Mouse (Mus musculus): ENCODE results near the gene Ubl7.

Gene Ubl7

GRCm38 (mm10) chr9:57967237-57967960, 56.6 kb downstream of the Ubl7 start:
- DNase-seq (ENCODE audit: low spot score in 2 of 2): no peak

GRCm38 (mm10) chr9:57968166-57968771, 57.5 kb downstream of the Ubl7 start:
- DNase-seq (ENCODE audit: low spot score in 2 of 2): no peak

GRCm38 (mm10) chr9:57968783-57969542, 58.2 kb downstream of the Ubl7 start:
- no peak for DNase-seq (ENCODE audit: low spot score in 2 of 2)

DNA sequence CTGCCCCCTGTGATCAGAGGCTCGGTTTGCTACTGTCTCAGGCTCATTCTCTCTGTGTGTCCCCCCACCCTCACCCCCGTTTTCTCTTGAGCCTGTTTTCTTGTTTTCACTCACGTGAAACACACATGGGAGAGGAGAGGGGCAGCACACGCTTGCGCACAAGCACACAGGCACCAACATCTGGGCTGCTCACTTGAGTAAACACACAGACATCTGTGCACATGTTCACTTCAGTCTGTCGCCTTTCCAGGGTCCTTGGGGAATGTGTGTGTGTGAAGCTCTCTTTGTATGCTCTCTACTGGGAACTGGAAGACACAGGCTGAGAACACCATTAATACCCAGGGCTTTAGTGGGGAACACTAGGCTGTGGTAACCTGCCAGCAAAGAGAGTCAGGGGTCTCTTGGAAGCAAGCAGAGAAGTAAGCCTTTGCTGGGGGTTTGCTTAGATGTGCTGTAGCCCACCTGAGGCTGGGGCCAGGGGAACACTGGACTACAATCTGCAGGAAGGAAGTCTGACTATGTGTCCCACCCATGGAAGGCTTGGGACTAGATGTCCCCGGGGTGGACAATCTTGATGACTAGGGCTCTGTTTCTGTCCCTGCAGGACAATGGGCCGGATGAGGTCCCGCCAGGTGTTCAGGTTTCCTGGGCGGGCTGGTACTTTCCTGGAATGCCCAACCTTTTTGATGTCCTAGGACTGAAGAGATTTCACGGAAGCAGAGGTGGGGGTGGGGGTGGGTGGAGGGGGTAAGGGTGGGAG, 59.1 kb downstream of the Ubl7 start:
- DNase-seq (ENCODE audit: low spot score in 2 of 2): no peak

GRCm38 (mm10) chr9:57971413-57971812, 60.6 kb downstream of the Ubl7 start:
- DNase-seq (ENCODE audit: low spot score in 2 of 2): no peak

DNA sequence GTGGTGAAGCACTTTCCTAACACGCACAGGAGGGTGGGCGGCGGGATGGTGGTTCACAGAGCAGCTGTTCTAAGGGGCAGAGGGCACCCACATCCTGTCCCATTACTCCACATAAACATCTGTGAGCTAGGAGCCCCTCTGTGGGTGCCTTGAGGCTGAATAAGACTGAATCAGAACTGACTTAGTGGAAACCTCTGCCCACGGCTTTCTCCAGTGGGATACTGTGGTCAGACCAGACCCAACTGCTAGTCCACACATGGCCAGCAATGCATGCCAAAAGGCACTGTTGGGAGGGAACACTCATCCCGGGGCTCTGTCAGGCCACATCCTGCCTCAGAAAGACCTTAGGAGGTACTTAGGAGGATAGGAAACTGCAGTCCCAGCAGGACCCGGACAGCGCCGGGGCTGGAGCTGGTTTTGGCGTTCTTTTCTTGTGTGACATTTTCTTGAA, 61.4 kb downstream of the Ubl7 start:
- DNase-seq (ENCODE audit: low spot score in 2 of 2): no peak

DNA sequence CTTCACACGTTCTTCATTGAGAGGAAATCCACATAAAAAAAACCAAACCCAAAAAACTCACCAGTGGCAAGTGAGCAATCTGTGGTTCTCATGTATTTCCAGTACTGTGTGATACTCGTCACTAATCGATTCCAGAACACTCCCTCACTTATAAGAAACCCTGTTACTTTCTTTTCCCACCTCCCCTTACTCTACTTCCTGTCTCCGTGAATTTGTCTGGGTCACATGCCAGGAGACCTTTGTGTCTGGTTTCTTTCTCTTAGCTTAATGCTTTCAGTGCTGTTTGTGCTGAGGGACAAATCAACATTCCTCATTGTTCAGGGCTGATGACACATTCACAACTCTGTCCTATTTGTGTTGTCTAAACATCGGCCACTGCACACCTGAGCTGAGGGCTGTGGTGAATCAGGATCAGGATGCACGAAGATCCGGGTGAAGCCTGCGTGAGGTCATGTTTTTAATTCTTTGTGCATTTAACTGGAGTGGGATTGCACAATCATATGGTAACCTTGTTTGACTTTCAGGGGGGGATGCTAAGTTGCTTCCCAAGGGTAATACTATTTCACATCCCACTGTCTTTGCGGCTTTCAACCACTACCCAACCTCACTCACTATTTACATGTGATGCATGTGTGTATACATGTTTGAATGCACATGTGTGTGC, 62.1 kb downstream of the Ubl7 start:
- peak in 1 of 2 experiments; percentile 27 for DNase-seq (ENCODE audit: low spot score in 2 of 2)

GRCm38 (mm10) chr9:57973440-57974066, 62.8 kb downstream of the Ubl7 start:
- DNase-seq (ENCODE audit: low spot score in 2 of 2): peak in 1 of 2 experiments; percentile 44

- DNase-seq (ENCODE audit: low spot score in 2 of 2): no peak
These were observed 63.4 kb downstream of the Ubl7 start for GRCm38 (mm10) chr9:57974221-57974620.

DNA sequence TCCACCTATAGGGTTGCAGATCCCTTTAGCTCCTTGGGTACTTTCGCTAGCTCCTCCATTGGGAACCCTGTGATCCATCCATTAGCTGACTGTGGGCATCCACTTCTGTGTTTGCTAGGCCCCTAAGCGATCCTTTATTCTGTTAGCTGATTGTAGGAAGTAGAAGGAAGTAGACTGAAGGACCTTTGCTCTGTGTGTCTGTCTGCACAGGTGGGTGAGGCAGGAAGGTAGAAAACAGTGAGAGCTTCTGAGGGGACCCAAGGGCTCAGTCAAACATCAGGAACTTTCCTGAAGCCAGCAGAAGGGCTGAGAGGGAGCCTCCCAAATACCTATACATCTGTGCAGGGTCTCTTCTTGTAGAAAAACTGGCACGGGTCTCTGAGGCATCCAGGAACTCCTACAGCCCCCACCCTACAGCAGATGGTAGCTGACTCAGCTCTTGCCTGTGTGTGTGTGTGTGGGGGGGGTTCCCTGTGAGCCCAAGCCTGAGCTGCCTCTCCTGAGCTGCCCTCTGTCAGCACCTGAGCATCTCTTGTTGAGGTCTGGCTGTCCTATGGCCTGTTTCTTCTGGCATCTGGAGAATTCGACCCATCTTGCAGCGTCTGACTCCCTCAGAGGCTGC, 64.5 kb downstream of the Ubl7 start:
- no peak for DNase-seq (ENCODE audit: low spot score in 2 of 2)

DNA sequence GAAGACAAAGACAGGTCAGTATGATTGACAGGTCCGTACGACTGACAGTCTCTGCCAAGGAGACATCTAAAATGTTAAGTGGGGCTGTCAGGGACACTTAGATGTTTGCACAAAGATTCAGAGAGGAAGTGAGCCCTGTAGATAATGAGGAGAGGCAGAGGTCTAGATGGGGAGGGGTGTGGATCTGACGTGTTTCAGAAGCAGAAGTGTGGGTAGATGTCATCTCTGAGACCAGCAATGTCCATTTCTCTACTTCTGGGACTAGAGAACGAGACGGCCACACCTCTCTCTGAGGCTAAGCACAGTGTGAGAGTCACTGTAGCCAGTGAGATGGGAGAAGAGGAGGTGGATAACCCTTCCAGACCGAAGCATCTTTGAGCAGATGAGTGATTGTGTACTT, 67.2 kb downstream of the Ubl7 start:
- DNase-seq (ENCODE audit: low spot score in 2 of 2): no peak

DNA sequence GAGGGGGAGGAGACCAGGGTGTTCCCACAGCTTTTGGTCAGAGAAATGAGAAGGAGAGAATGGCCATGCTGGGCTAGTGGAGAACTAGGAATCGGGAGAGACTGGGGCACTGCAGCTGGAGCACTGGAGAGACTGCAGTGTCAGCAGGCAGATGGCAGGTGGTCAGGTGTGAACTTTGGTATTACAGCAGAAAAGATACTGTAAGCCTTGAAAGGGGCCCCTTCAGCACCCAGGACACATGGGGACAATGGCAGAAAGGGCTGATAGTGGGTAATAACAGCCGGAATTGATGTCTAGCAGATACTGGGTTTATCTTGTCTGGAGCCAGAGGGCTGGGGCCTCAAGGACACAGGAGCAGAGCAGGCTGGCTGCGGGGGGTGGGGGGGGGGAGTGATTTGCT, 68.1 kb downstream of the Ubl7 start:
- no peak for DNase-seq (ENCODE audit: low spot score in 2 of 2)
